Mouse (Mus musculus) liver, postnatal 0 days (tissue): ENCODE results near the gene Srebf2.

Experiments used
- CTCF ChIP-seq: sonication (generic); IDR thresholded peaks from 2 replicates; pipeline ENCODE4 v1.5.1; 2016; ENCODE audit warnings: antibody characterized with exemption, low read depth
- EP300 ChIP-seq: IDR thresholded peaks from 2 replicates; pipeline ENCODE4 v1.6.1; 2016; ENCODE audit warnings: antibody characterized with exemption, low read depth, mild to moderate bottlenecking

- peak; percentile 25; the same call in 1 of the 2 replicates for TF ChIP-seq CTCF
- no peak for TF ChIP-seq EP300
Observed at GRCm38 (mm10) chr15:82186931-82187330, 40.0 kb downstream of the Srebf2 start.
